Mouse (Mus musculus): ENCODE measurements around the gene Arrdc1.

DNA sequence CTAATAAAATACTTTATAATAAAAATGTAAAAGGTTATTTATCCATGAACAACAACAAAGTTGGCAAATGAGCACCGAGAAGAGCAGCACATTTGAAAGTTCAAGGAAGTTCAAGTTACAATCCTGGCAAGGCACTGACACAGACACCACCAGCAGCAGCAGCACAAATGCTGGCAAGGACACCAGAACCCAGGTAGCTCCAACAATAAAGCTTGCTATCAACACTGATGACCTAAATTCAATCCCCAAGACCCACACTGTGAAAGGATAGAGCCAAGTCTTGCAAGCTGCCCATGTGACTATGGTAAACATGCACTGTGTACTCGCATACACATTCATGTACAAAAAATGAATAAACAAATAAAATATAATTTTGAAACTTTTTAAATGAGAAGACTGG is 54.4 kb downstream of the Arrdc1 start:
- TF ChIP-seq CTCF (IDR thresholded peaks at IDR 0.05; ENCODE audit: borderline replicate concordance, control insufficient read depth, extremely low read depth, insufficient read depth, low read length, poor library complexity) = no peak
- TF ChIP-seq POLR2A (IDR thresholded peaks at IDR 0.05; ENCODE audit: control insufficient read depth, extremely low read depth, insufficient read depth, low read length, poor library complexity) = no peak

All from thymus, adult 2 months (tissue).